Mouse (Mus musculus): ENCODE results near the gene Nlgn2. TPM values are rescaled to one million over a fixed set of nuclear protein-coding genes. Genes with fewer than 3 reads are reported as not detected.
A peak's percentile ranks its signal among the peaks of the same experiment; 100 is the strongest.

Gene Nlgn2
- total RNA-seq, 2 experiments from 2014 or later: 7.9 to 10.4 TPM

- intact Hi-C loops (cut with DNase I): loop anchor here (5.0 kb wide), 1 partner anchor 42 kb away; the partner anchor contains the start of gene Tmem95
- no peak for DNase-seq
Observed at GRCm38 (mm10) chr11:69835326-69835965, 2.1 kb downstream of the Nlgn2 start.

DNA sequence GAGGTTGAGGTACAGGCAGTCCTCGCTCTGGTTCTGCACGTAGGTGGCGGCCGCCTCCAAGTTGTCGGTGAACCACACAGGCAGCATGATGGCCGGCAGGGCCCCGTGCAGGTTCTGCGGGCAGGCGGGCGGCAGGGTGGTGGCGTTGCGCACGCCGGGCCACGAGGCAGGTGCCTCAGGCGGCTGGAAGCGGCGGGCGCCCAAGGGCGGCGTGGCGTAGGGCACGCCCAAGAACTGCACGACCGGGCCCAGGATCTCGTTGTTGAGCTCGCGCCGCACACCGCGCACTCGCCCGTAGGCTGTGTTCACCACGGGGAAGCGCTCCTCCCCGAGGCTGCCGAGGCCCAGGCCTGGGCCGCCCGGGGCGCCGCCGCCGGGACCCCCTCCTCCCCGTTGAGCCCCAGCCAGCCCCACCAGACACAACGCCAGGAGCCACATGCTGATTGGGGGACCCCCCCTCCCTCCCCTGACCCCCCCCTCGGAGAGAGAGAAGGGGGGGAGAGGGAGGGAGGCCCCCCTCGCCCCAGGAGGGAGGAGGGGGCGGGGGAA is 3.5 kb downstream of the Nlgn2 start:
- no peak for DNase-seq
- intact Hi-C loops (cut with DNase I): no loop called here

- intact Hi-C loops (cut with DNase I): no loop called here
- DNase-seq: no peak
Observed at GRCm38 (mm10) chr11:69833554-69833953, 4.0 kb downstream of the Nlgn2 start.

GRCm38 (mm10) chr11:69828832-69829231 is 8.8 kb downstream of the Nlgn2 start:
- no peak for DNase-seq
- intact Hi-C loops (cut with DNase I): no loop called here

DNA sequence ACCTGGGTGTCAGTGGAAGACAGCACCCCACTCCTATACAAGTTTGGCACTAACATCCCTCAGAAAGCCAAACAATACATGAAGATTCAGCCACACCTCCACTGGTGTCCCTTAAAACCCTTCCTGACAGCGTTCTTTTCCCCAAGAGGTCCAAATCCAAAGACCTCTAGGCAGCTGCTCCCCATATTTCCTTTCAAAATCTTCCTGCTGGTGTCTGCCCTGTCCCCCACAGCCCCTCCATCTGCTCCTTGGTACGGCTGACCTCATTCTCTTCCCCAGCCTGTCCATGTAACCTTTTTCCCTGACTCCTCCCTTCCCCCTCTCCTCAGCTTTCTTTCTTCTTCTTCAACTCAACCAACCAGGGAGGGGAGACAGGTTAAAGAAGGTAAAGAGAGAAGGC is 14.1 kb downstream of the Nlgn2 start:
- DNase-seq: no peak
- intact Hi-C loops (cut with DNase I): no loop called here

- intact Hi-C loops (cut with DNase I): no loop called here
Observed at GRCm38 (mm10) chr11:69822080-69822479, 15.5 kb downstream of the Nlgn2 start, which contains the start of gene Spem1. TSS of gene Spem1 (minus strand) at chr11:69822180.

DNA sequence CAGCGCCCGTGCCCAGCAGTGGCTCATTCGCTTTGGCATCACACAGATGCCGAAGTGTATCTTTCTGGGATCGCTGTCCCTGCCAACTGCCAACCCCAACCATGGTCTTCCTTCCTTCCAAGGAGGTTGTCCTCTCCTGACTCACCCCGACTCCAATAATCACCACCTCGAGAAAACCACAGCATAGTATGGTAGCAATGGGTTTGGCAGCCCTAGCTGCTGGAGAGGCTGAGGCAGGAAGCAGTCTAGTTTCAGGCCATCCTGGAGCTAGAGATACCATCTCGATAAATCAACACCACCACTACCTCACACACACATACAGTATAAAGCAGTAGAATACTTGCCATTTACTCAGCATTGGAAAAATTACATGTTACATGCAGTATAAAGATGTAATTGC is 18.7 kb downstream of the Nlgn2 start:
- DNase-seq: no peak
- intact Hi-C loops (cut with DNase I): no loop called here

More at GRCm38 (mm10) chr11:69822080-69822479, 15.5 kb downstream of the Nlgn2 start, which contains the start of gene Spem1:
- no peak for DNase-seq

GRCm38 (mm10) chr11:69818365-69818764 is 19.2 kb downstream of the Nlgn2 start, which contains the start of gene Spem2:
TSS of gene Spem2 (minus strand) at chr11:69818465.
- intact Hi-C loops (cut with DNase I): no loop called here
- DNase-seq: no peak

DNA sequence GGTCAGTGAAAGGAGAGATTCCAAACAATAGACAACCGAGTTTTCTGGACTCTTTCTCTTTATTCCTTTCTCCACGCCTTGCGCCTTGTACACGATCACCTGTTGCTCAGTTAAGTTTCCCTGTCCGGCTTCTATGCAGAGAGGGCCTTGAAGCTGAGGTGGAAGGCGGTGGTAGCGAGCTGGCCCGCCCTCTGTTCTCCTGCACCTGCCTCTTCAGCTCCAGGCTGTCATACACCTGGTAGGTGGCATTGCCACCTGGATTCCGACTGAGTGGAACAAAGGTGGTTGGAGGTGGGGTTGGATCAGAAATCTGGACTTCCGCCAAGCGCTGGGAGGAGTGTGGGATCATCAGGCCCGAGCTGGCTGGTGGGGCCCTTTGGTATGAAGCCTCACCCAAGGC is 21.1 kb downstream of the Nlgn2 start:
- no peak for DNase-seq
- intact Hi-C loops (cut with DNase I): no loop called here

GRCm38 (mm10) chr11:69815155-69815554 is 22.4 kb downstream of the Nlgn2 start, which contains the start of gene Gm39566:
TSS of gene Gm39566 (minus strand) at chr11:69815298.
- DNase-seq: no peak

GRCm38 (mm10) chr11:69810280-69810679 is 27.3 kb downstream of the Nlgn2 start:
- intact Hi-C loops (cut with DNase I): no loop called here
- no peak for DNase-seq

More at GRCm38 (mm10) chr11:69815155-69815554, 22.4 kb downstream of the Nlgn2 start, which contains the start of gene Gm39566:
- intact Hi-C loops (cut with DNase I): no loop called here

DNA sequence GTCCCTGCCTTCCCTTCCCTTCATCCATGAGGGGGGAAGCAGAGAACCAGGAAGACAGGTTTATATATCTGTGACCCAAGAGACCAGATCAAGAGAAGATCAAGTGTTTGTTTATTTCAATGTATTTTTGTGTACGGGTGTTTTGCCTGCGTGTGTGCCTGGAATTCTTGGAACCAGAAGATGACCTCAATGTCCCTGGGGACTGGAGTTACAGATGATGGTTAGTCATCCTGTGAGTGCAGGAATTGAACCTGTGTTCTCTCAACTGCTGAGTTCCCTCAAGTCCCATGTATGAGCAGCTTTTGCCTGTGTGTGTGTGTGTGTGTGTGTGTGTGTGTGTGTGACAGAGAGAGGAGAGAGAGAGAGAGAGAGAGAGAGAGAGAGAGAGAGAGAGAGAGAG is 29.9 kb downstream of the Nlgn2 start:
- intact Hi-C loops (cut with DNase I): no loop called here
- no peak for DNase-seq

- intact Hi-C loops (cut with DNase I): no loop called here
- no peak for DNase-seq
Observed at GRCm38 (mm10) chr11:69806378-69806777, 31.2 kb downstream of the Nlgn2 start.

DNA sequence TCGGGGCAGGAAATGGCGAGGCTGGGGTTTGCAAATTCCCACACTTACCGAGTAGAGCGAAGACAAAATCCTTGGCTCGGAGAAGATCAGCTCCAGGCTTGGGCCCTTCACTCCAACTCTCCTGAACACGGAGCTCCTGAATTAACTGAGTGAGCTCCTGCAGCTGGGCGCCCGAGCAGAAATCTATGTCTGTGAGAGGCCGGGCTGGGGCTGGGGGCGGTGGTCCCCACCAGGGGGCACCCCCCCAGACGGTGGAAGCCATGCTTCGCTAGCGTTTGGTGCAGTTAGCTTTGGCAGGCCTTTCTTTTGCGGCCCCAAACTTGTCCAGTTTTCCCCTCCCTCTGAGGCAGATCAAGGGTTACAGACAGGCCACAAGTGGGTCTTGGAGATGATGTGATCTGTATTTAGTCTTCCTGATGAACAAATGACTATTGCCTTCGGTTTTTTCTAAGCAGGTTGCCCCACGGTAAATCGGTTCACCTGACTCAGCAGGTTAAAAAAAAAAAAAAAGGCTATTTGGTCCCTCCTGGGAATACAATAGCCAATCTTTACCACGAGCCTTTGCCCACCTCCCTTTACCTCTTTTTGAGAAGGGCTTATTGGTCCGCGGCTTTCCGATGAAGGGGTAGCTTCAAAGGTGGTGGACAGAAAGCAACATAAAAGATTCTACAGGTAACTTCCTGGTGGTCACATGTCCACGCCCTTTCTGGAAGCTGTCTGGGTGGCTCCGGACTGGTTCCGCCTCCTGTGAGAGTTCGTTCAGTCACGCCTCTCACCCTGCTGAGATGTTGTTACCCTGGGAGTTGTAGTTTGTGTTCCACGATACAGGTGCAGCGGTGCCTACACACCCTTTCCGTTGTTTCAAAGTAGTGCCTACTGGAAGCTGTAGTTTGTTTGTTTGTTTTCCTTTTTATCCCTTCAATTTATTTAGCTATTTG is 32.3 kb downstream of the Nlgn2 start, which contains the start of gene Tmem102:
TSS of gene Tmem102 (minus strand) at position 653 of the 938 bp plus-strand sequence.
- DNase-seq: peak in 1 of 2 experiments; percentile 19
- intact Hi-C loops (cut with DNase I): no loop called here

GRCm38 (mm10) chr11:69804652-69804940 is 33.0 kb downstream of the Nlgn2 start:
- intact Hi-C loops (cut with DNase I): no loop called here
- DNase-seq: peak in 1 of 2 experiments; percentile 46

DNA sequence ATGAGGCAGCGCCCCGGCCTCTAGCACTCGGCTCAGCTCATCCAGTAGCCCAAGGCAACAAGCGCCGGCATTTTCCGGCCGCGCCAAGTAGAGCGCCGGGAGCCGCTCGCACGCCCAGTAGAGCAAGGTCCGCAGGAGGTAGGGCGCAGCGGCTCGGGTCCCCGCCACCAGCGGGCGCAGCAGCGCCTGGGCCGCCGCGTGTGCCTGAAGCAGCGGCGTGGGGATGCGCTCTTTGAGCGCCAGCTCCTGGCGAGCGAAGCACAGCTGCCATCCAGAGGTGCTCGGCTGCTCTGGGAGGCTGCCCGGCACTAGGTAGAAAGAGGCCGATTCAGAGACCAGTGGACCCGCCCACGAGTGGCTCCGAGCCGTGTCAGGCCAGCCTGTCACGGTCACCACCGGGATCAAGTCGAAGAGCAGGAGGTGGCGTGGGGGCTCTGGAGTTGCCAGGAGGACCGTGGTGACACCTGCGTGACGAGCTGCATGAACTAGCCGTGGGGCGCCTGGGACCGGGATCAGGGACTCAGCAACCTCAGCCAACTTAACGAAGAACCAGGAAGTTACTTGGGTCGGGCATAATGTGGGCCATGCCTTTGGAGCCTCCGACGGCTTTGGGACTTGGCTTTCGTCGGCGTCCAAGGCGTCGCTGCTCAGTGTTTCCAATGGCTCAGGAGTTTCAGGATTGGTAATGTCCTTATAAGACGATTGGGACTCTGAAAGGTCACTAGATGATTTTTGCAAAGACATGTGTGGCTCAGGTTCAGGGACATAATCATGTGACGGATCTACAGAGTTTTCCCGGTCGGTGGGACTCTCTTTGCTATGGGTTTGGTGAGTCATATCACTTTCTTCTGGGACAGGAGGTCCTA is 33.6 kb downstream of the Nlgn2 start:
- peak; percentile 84 to 86 for DNase-seq
- intact Hi-C loops (cut with DNase I): loop anchor here (2.0 kb wide), 3 partner anchors 33 to 73 kb away; partner anchors contain the start of genes Nlgn2 and Polr2a

DNA sequence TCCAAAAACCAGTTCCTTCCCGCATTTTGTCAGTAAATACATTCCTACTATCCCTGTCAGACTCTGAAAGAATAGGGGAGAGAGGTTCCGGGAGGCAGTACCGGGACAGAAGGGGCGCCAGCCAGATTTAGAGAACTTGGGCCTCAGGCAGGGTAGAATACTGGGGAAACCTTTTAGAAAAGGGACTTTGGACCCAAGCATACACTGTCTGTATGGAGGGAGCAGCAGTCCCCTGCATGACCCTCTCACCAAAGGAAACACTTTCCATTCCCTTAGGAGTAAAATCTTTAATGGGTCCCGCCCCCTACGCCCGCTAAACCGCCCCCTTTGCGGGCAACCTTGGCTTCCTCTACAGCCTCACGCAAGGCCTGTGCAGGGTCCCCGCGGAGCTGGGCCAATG is 34.3 kb downstream of the Nlgn2 start:
- DNase-seq: no peak
- intact Hi-C loops (cut with DNase I): loop anchor here (2.0 kb wide), 3 partner anchors 33 to 73 kb away; partner anchors contain the start of genes Nlgn2 and Polr2a

DNA sequence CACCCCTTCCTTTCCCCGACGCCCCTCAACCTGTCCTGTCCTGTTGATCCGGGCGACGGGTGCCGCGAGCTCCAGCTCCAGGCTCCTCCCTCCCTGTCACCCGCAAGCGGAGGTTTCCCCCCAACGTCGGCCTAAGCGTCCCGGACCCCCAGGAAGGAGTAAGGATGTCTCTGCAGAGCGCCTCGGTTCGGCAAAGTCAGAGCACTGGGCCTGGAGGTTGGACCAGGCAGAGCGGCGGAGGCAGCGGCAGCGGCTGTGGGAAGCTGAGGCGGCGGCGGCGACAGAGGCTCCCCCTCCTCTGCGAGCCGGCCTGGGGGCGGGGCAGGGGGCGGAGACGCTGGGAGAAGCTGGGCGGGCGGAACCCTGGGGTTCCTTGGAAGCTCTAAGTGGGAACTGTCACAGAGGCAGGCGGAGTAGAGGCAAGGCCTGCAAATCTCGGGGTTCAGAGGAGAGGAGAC is 34.9 kb downstream of the Nlgn2 start:
- intact Hi-C loops (cut with DNase I): loop anchor here (2.0 kb wide), 3 partner anchors 34 to 74 kb away; partner anchors contain the start of genes Nlgn2 and Polr2a

DNA sequence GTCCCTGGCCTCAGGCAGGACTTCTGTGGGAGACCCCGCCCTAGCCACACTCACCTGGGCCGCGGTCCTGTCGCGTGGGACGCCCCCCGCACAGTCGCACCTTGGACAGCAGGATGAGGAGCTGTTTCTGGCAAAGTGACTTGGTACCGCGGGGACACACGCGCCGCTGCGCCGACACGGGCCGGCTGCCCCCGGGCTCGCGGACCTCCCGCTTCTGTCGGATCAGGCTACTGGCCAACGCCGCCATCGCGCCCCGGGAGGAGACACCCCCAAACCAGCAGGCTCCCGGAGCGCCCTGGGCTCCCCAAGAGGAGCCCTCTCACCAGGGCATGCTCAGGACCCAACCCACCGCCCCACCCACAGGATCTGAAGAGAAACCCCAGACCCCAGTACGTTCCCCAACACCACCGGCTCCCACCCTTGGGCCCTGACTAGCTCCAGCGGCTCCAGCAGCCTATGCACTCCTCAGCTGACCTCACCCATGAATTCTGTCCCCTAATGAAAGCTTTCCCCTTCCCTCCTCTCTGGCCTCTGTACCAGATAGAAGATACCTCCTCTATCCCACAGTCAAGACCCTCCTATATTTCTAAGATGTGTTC is 36.1 kb downstream of the Nlgn2 start, which contains the start of gene Fgf11:
TSS of gene Fgf11 (minus strand) at position 479 of the 599 bp plus-strand sequence.
- peak in 1 of 2 experiments; percentile 18 for DNase-seq
- intact Hi-C loops (cut with DNase I): no loop called here

More for the DNA sequence above, 34.9 kb downstream of the Nlgn2 start:
- DNase-seq: peak; percentile 92 to 93
